Mouse (Mus musculus): ENCODE measurements around the gene Stx16. TPM values are rescaled to one million over a fixed set of nuclear protein-coding genes. Genes with fewer than 3 reads are reported as not detected.
A peak's percentile ranks its signal among the peaks of the same experiment; 100 is the strongest.

Stx16 gene
- total RNA-seq (2021) = 10 to 100 TPM; 42.0 to 54.8 TPM
- long read RNA-seq, experiment 1, partial matches to known transcripts = 0 of 7 reads
- long read RNA-seq, experiment 1, other reads (novel, unspliced or antisense) = 7 of 7 reads
- long read RNA-seq, experiment 2, partial matches to known transcripts = 1 of 19 reads
- long read RNA-seq, experiment 2, other reads (novel, unspliced or antisense) = 18 of 19 reads

DNA sequence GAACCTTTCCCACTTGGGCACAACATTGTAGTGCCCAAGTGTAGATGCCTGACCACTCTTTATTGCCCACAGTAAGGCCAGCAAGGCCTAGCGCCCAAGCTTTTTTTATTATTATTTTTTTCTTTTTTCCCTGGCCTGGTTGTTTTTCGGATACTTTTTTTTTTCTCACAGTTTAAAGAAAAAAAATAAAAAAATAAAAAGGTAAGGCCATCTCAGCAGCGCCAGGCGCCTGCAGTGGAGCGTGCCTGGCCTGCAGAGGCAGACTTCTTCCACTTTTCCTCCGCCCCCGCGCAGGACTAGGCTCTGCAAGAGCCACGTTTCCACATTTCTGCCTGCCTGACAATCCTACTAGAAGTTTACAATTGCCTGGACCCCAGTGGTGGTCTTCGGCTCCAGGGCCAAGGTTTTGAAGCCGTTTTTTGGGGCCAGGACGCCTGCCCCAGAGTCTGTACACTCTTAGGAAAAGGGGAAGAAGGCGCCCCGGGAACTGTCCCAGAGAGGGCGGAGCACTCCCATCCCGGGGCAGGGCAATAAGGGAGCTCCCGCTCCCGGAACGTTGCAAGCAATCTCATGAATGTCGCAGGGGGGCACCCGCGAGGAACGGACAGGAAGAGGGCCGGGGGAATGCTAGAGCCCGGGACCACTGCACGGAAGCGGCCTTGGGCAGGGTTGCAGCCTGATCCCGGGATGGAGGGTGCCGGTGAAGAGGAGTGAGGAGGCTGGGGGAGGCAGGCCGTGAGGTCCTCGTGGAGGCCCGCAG lies at the start of gene Stx16:
Gene Stx16 (plus strand): TSS at position 636 of the 760 bp plus-strand sequence.
- DNase-seq (ENCODE audit: low spot score in 2 of 2) = peak; percentile 87 to 92

GRCm38 (mm10) chr2:174026406-174026805 lies 49.7 kb upstream of the Stx16 start:
- no peak for DNase-seq (ENCODE audit: low spot score in 2 of 2)

DNA sequence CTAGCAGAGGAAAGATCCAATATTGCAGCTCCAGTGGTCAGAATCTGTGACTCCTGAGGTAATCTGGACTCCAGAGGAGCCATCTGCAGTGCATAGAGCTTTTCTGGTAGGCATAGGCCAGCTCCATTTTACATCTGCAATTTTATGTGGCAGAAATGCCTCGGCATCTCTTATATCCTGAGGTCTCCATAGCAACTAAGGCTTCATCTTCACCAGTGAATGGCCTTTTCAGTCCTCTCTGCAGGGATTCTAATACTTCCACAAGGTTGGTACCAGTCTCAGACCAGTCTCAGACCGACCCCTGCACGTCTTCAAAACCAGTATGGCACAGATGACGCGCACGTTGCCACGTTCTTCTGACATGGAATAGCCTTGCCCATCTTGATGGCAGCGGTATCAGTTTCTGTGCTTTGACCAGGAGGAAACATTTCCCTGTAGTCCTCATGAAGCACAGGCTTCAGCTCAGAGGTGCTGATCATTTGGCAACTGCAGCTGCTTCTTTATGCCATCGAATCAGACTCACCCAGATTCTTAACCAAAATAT lies 42.8 kb upstream of the Stx16 start:
- DNase-seq (ENCODE audit: low spot score in 2 of 2) = no peak

GRCm38 (mm10) chr2:174047656-174048055 lies 28.5 kb upstream of the Stx16 start:
- no peak for DNase-seq (ENCODE audit: low spot score in 2 of 2)

- DNase-seq (ENCODE audit: low spot score in 2 of 2) = no peak
Measured at GRCm38 (mm10) chr2:174049481-174050338, 26.4 kb upstream of the Stx16 start.

DNA sequence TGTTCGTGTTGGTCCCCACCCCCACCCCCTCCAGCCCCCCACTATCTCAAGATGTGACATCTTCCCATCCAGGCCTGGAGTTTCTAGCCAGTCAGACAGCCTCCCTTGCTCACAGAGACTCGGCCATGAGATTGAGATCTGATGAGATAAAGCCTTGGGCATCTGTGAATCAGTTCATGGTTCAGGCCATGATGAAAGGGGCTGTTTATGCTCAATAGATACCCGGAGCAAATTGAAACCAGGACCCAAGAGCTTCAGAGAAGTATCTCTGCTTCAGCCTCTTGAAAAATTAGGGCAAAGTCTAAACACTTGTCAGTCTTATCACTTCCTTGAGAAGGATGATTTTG lies 25.8 kb upstream of the Stx16 start:
- no peak for DNase-seq (ENCODE audit: low spot score in 2 of 2)

GRCm38 (mm10) chr2:174051081-174051481 lies 25.0 kb upstream of the Stx16 start:
- DNase-seq (ENCODE audit: low spot score in 2 of 2) = no peak

DNA sequence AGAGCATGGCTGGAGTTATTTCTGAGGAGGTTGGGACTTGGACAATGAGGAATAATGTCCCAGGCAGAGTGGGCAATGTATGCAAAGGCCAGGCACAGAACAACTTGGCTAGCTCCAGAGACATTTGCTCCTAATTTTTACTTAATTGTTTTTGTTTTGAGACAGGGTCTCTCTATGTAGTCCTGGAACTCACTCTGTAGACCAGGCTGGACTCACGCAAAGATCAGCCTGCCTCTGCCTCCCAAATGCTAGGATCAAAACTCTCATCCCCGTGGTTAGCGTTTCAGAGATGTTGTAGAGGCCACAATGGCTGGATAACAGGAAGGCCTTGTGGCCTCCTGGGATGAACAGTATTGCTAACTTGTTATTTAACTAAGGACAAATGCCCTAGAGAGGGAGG lies 21.6 kb upstream of the Stx16 start:
- DNase-seq (ENCODE audit: low spot score in 2 of 2) = no peak

- no peak for DNase-seq (ENCODE audit: low spot score in 2 of 2)
Measured at GRCm38 (mm10) chr2:174057730-174058129, 18.4 kb upstream of the Stx16 start.

DNA sequence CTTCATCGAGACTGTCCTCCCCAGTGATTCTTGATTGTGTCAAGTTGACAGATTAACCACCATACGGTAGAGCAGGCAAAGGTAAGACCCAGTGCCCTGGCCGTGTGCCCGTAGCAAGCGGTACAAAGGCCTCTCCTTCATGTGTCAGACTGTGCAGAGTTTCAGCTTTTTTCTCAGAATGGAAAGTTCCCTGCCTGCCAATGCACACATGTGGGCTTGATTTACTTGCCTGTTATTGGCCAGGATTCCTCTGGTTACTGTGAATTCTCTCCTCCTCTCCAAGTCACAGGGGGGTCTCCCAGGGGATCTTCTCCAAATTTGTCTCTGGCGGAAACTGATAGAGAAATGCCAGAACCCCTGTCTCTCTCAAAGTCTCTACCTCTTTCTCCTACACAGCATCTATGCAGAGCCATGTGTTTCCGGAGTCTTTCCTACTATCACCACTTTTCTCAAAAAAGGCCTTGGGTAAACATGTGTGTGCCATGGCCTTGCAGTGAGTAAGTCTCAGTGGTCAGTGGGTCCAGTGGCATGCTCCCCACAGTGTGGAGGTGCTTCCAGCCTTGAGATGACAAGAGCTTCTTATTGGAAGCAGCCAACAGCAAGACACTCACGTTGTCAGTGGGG lies 17.7 kb upstream of the Stx16 start:
- DNase-seq (ENCODE audit: low spot score in 2 of 2) = no peak

DNA sequence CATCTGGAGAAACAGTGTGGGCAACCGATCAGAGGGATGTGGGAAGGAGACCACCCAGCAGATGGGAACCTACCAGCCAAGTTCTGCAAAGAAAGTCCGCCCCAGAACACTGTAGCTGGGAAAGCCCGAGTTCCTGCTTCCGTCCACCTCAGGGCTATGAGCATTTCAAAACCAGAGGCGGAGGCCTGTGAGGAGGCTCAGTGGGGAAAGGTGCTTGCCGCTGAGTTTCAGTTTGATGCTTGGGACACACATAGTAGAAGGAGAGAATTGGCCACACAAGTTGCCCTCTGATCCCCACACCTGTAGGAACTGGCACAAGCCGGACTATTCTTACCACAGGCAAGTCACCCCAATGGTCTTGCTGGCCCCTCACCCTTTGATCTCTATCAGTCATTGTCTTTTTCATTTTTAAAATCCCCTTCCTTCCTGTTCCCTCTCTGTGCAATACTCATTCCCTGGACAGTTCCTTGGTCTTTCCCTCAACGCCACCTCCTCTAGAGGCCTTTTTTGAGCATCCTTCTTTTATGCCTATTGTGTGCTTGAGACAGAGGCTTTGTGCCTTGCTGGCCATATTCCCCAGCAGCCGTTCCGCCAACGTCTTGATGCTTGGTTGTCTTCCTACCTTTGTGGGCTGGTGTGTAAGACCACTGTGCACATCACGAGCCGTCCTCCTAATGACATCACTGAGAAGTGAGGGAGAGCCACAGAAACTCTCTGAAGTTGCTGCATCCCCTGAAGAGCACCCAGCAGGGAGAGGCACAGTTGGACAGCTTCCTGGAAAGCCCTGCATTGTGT lies 16.3 kb upstream of the Stx16 start:
- no peak for DNase-seq (ENCODE audit: low spot score in 2 of 2)

DNA sequence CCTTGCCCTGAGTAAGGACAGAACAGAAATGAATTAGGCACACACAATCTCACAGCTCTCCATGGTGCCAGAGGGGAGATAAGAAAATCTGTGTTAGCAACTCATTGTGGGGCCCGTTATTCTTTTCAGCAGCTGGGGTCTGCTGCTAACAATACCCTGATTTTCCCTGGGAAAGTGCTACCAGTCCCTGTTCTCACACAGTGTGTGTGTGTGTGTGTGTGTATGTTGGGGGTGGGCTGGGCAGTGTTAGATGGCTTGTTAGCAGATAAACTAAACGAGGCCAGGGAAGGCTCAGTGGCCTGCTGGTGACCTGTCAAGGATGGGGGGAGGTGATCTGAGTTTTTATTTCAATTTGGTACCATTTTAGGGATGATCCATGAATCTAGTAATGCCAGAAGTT lies 14.9 kb upstream of the Stx16 start:
- DNase-seq (ENCODE audit: low spot score in 2 of 2) = no peak

- DNase-seq (ENCODE audit: low spot score in 2 of 2) = no peak
Measured at GRCm38 (mm10) chr2:174063074-174063473, 13.0 kb upstream of the Stx16 start.

DNA sequence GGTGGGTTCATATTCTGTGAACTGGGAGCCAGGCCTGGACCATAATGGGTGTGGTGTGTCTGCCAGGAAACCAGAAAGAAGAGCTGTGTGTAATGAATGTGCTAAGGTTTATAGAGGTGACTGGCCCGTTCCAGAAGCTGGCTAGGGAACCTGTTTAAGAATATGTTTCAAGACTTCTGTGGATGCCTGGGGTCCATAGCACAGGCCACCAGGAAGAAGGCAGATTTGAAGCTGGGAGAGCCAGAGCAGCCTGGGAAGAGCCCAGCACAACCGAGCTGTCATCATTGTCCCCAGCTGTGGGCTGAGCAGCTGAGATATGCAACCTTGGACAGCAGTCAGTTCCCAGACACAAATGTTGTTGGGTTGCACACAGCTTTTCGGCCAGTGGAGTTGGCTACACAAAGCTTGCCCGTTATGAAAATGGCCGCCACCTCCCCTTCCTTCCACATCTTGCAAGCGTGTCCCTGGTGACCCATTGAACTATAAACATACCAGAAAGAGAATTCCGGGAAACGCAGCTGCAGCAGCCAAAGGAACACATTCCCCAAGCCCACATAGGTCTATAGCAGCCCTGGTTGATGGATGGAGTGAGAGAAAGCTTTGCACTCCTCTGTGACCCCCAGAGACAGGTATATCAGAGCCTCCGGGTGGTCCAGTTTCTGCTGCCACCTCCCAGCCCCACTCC lies 12.4 kb upstream of the Stx16 start:
- no peak for DNase-seq (ENCODE audit: low spot score in 2 of 2)

DNA sequence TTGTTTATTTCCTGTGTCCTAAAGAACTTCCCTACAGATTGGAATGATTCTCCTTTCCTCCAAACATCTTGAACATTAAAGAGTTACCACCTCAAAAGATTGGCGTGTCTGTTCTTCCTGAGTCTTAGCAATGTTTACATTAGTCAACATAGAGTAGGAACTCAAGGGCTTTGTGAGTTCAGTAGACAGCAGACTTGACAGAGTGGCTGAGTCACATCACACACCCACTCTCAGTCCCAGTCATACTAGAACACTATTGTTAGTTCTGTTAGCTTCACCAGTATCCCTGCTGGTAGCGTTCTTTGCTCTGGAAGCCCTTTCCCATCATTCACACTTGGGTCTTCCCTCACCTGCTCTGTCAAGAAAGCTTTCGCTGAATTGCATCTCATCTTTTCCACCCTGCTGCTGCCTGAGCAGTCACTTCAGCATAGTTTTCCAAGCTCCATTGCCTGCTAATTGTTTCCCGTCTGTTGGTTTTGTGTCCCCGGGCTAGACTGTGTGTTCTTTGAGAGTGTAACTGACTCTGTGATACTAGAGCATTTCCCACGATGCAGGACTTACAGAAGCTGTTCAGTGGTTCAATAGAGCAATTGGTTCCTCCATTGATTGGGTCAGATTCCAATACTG lies 8.2 kb upstream of the Stx16 start:
- DNase-seq (ENCODE audit: low spot score in 2 of 2) = no peak

DNA sequence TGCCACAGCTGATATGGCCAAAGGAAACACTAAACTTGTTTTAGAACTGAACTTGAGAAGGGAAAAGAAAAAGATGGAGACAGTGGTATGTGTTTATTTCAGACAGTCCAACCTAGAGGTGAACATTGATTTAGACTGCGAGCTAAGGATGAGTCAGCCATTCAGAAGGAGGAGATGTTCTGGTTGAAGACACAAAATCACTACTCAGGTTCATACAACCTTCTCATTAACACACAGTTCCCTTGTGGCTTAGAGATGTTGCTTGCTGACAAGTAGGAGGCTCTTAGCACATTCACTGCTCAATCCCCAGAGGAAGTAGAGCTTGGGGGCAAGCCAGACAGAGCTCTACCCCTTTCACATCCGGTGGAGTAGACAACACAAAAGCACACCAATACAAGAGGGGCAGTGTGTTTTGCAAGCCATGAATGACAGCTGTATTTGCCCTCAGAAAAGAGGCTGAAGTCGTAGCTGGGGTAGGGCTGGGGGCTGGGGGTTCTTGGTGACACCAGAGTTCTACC lies 6.5 kb upstream of the Stx16 start:
- DNase-seq (ENCODE audit: low spot score in 2 of 2) = no peak

GRCm38 (mm10) chr2:174071406-174071805 lies 4.7 kb upstream of the Stx16 start:
- DNase-seq (ENCODE audit: low spot score in 2 of 2) = no peak

- no peak for DNase-seq (ENCODE audit: low spot score in 2 of 2)
Measured at GRCm38 (mm10) chr2:174073156-174073790, 2.8 kb upstream of the Stx16 start.

DNA sequence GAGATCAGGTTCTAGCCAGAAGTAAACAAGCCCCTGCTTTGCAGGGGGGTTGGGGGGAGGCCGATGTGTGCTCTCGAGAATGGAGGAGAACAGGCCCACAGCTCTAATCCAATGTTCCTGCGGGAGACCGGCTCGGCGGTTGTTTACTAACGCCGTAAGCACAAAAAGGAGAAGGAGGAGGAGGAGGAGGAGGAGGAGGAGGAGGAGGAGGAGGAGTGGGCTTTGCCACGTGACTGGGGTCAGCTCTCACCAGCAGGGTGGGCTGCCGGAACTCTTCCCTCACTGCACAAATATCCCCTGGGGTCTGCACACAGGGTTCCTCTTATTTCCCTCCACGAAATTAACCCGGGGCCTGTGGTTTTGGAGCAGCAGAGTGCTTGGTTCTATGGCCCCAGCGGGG lies 1.5 kb upstream of the Stx16 start:
- no peak for DNase-seq (ENCODE audit: low spot score in 2 of 2)

All from adrenal gland, postnatal 4 days (tissue).